Mouse (Mus musculus) neural tube, embryonic 11.5 days (tissue): ENCODE measurements around the gene Rabgap1l. TPM values are rescaled to one million over a fixed set of nuclear protein-coding genes. Genes with fewer than 3 reads are reported as not detected.

Experiments used
- ATAC-seq: fragments of 200-750 bp; cut with Nextera tagmentation; 2 replicates; pipeline ENCODE4 v1.8.0; 2017; ENCODE audit warnings: moderate number of reproducible peaks, mild to moderate bottlenecking, moderate TSS enrichment, moderate library complexity; ENCODE audit not compliant: insufficient read depth, low FRiP score, low TSS enrichment
- DNase-seq: peaks from one replicate; pipeline ENCODE4 v3.0.0-alpha.2; 2015; ENCODE audit warnings: low spot score
- H3K27ac ChIP-seq: fragments of 300-500 bp; sonication (generic); 2 replicates; pipeline ENCODE4 v1.5.1; 2014; ENCODE audit warnings: low read depth, mild to moderate bottlenecking, low read length
- H3K27me3 ChIP-seq: fragments of 300-500 bp; sonication (generic); 2 replicates; pipeline ENCODE4 v1.6.1; 2014; ENCODE audit warnings: mild to moderate bottlenecking, low read length, mixed read lengths; ENCODE audit not compliant: control insufficient read depth, insufficient read depth
- H3K36me3 ChIP-seq: fragments of 300-500 bp; sonication (generic); 2 replicates; pipeline ENCODE4 v1.6.1; 2014; ENCODE audit warnings: mild to moderate bottlenecking, low read length, moderate library complexity, mixed read lengths; ENCODE audit not compliant: control insufficient read depth, insufficient read depth
- H3K4me1 ChIP-seq: fragments of 300-500 bp; sonication (generic); 2 replicates; pipeline ENCODE4 v1.6.1; 2014; ENCODE audit warnings: low read length, mixed read lengths; ENCODE audit not compliant: control insufficient read depth, insufficient read depth
- H3K4me2 ChIP-seq: fragments of 300-500 bp; sonication (generic); 2 replicates; pipeline ENCODE4 v1.6.1; 2014; ENCODE audit warnings: low read depth, mild to moderate bottlenecking, moderate library complexity
- H3K4me3 ChIP-seq: fragments of 300-500 bp; sonication (generic); 2 replicates; pipeline ENCODE4 v1.5.1; 2014; ENCODE audit warnings: low read depth, low read length
- H3K9ac ChIP-seq: fragments of 300-500 bp; sonication (generic); 2 replicates; pipeline ENCODE4 v1.6.1; 2014; ENCODE audit warnings: mild to moderate bottlenecking, low read length
- H3K9me3 ChIP-seq: fragments of 300-500 bp; sonication (generic); 2 replicates; pipeline ENCODE4 v1.6.1; 2016; ENCODE audit warnings: low read length; ENCODE audit not compliant: control insufficient read depth
- WGBS: fragments of 180-500 bp; shearing (Covaris S2); extraction: QIAGEN DNeasy Blood & Tissue Kit; methylation state at CpG from one replicate; pipeline ENCODE4 v1.1.7; 2014; 5-methylcytosine and 5-hydroxymethylcytosine counted together
- polyA plus RNA-seq: library from polyadenylated mRNA; unstranded; fragments of >200 nt; fragmentation: Nextera tagmentation; extraction: Ambion mirVana; gene quantifications from 2 replicates; pipeline ENCODE4 v1.2.1, GENCODE M21; 2014

The Rabgap1l gene
- polyA plus RNA-seq, 1 experiment from 2014 or later, result 14.1 TPM

DNA sequence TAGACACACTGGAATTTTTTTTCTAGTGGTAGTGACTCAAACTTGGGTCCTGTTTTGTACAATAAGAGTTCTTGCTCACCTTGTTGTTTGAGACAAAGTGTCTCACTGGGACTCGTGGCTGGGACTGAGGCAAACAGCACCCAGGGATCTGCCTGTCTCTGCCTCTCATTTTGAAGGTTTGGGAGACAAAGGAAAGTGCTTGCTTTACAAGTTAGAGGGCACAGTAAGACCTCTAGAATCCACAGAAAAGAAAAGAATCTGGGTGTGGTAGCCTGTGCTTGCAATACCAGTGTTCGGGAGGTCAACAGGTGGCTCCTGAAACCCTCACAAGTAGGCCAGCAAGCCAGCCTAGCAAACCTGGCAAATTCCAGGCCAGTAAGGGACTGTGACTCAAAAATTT lies 58.3 kb downstream of the Rabgap1l start:
- no peak overlapping the region for H3K4me3 ChIP-seq
- H3K9ac ChIP-seq, result no peak overlapping the region
- no peaks in the 10 kb centered on the region for H3K9me3 ChIP-seq
- H3K27ac ChIP-seq, result no peak overlapping the region
- no peak for ATAC-seq
- 83% methylated on average over 2 of the region's 2 CpGs for WGBS
- H3K27me3 ChIP-seq, result no peaks in the 10 kb centered on the region
- H3K4me2 ChIP-seq, result no peak overlapping the region
- no peaks in the 10 kb centered on the region for H3K4me1 ChIP-seq
- no peak for DNase-seq
- no peaks in the 10 kb centered on the region for H3K36me3 ChIP-seq

DNA sequence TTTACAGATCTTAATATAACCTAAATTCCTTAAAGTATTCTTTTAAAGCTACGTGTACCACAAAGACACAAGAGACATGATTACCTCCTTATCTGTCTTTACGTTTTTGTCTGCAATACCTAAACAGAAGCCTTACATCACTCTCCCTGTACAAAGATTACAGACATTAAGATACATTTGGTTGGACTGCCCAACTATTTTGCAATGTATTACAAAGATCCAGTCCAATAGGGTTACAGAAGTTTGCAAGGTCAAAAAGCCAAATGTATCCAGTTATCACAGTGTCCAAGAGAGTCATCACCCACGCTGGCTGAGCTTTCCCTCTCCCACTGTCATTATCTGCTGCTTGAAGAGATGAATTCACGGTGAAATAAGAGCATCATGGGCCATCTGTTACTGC lies 63.1 kb downstream of the Rabgap1l start:
- H3K9ac ChIP-seq, result no peak overlapping the region
- H3K36me3 ChIP-seq, result no peaks in the 10 kb centered on the region
- no peaks in the 10 kb centered on the region for H3K27me3 ChIP-seq
- no peak overlapping the region for H3K4me3 ChIP-seq
- DNase-seq (no peak), ATAC-seq (no peak)
- H3K4me1 ChIP-seq, result no peaks in the 10 kb centered on the region
- no peak overlapping the region for H3K27ac ChIP-seq
- H3K9me3 ChIP-seq, result no peaks in the 10 kb centered on the region
- no peak overlapping the region for H3K4me2 ChIP-seq
- 89% methylated on average over 4 of the region's 4 CpGs for WGBS

DNA sequence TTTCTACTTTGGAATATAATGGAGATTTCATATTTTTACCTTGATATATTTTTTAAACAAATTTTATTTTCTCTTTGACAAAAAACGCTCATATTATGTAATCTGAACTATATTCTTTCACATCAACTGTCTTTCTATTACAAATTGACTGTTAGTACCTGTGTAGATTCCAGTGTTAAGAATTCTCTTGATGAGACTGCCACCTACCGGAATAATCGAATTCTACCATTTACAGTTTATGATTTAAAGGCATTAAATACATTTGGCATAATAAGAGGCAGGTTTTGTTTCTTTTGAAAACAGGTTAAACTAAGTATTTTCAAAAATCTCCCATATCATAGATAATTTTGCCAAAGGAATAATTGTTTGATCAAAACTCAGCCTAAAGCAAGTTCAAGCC lies 75.3 kb downstream of the Rabgap1l start:
- WGBS, result 20% methylated on average over 3 of the region's 3 CpGs
- DNase-seq (no peak), ATAC-seq (no peak)
- Histone ChIP-seq H3K27me3 (no peaks in the 10 kb centered on the region), H3K27ac (no peak overlapping the region), H3K9ac (no peak overlapping the region), H3K4me3 (no peak overlapping the region), H3K9me3 (no peaks in the 10 kb centered on the region), H3K36me3 (no peaks in the 10 kb centered on the region), H3K4me1 (no peaks in the 10 kb centered on the region), H3K4me2 (no peak overlapping the region)

DNA sequence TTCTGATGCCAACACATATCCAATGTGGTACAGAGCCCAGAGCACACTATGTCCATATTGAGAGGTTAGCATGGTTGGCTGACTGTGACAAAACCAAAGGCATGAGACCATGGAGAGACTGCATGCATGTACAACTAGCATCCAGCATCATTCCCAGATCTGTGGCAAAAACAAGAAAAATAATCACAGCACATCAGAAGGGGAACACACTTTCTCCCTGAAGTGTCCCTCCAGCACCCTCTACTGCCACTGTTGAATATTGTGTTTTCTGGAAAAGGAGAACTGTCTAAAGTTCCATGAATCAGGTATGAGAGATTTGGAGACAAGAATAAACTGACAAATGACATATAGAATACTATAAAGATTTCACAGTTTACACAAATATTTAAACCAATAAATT lies 78.3 kb downstream of the Rabgap1l start:
- H3K27me3 ChIP-seq, result no peaks in the 10 kb centered on the region
- ATAC-seq (no peak), DNase-seq (no peak)
- H3K4me1 ChIP-seq, result no peaks in the 10 kb centered on the region
- no peaks in the 10 kb centered on the region for H3K36me3 ChIP-seq
- no peak overlapping the region for H3K4me2 ChIP-seq
- no peak overlapping the region for H3K9ac ChIP-seq
- H3K9me3 ChIP-seq, result no peaks in the 10 kb centered on the region
- H3K4me3 ChIP-seq, result no peak overlapping the region
- no peak overlapping the region for H3K27ac ChIP-seq

DNA sequence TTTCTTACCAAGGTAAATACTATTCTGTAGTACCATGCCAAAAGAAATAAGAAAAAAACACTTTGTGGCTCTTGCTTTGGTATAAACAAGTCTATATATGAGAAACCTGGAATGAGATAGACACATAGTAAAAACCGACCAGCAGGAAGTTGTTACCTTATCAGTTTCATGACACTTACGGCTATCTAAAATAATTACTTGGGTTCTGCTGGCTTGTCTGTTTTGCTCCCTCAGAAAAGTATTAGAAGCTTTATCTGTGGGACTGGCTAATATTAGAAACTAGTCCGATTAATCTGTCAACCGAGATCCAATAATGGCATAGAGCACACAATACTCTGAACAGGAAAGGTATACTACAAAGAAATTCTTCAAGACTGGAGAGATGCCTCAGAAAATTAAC lies 79.1 kb downstream of the Rabgap1l start:
- Histone ChIP-seq H3K4me1 (no peaks in the 10 kb centered on the region), H3K4me2 (no peak overlapping the region), H3K9me3 (no peaks in the 10 kb centered on the region), H3K36me3 (no peaks in the 10 kb centered on the region), H3K27me3 (no peaks in the 10 kb centered on the region), H3K4me3 (no peak overlapping the region), H3K9ac (no peak overlapping the region), H3K27ac (no peak overlapping the region)
- 94% methylated on average over 4 of the region's 4 CpGs for WGBS
- DNase-seq (no peak), ATAC-seq (no peak)

DNA sequence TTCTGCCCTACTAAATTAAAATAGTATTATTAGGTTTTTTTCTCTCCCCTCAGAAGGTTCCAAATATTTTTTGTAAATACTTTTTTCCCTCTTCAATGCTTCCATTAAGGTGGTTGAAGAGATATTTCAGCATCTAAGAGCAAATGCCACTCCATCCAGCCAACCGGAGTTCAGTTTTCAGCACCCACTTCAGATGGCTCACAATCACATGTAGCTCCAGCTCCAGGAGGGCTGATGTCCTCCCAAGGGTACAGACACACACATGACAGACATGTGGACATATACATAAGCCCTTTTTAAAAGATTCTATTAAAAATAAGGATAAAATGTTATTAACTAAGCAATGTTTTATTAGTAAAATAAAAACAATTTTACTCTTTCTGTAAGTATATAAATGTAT lies 79.6 kb downstream of the Rabgap1l start:
- H3K9me3 ChIP-seq, result no peaks in the 10 kb centered on the region
- no peaks in the 10 kb centered on the region for H3K27me3 ChIP-seq
- no peak overlapping the region for H3K27ac ChIP-seq
- no peak overlapping the region for H3K4me3 ChIP-seq
- ATAC-seq, result no peak
- H3K4me1 ChIP-seq, result no peaks in the 10 kb centered on the region
- H3K4me2 ChIP-seq, result no peak overlapping the region
- no peak overlapping the region for H3K9ac ChIP-seq
- 97% methylated on average over 1 of the region's 1 CpGs for WGBS
- no peaks in the 10 kb centered on the region for H3K36me3 ChIP-seq
- DNase-seq, result no peak

DNA sequence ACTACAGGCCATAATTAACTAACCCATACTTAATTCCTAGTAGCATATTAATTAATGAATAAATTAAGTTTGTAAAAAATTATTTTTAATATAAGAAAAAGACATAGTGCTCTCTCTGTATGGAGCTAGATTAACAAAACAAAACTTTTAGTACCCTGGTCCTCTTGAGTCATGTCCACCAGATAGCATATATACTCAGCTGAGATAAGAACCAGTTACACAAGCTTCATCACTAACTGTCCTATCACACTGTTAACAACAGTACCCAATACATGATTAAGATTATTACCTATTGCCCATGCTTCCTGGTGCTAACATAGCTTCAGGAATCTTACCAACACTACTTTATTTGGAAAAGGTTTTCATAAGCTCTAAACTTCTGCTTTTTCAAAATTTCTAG lies 82.5 kb downstream of the Rabgap1l start:
- no peak overlapping the region for H3K4me3 ChIP-seq
- ATAC-seq (no peak), DNase-seq (no peak)
- H3K4me2 ChIP-seq, result no peak overlapping the region
- H3K27me3 ChIP-seq, result no peaks in the 10 kb centered on the region
- no peaks in the 10 kb centered on the region for H3K36me3 ChIP-seq
- H3K9me3 ChIP-seq, result no peaks in the 10 kb centered on the region
- no peaks in the 10 kb centered on the region for H3K4me1 ChIP-seq
- H3K9ac ChIP-seq, result no peak overlapping the region
- H3K27ac ChIP-seq, result no peak overlapping the region

DNA sequence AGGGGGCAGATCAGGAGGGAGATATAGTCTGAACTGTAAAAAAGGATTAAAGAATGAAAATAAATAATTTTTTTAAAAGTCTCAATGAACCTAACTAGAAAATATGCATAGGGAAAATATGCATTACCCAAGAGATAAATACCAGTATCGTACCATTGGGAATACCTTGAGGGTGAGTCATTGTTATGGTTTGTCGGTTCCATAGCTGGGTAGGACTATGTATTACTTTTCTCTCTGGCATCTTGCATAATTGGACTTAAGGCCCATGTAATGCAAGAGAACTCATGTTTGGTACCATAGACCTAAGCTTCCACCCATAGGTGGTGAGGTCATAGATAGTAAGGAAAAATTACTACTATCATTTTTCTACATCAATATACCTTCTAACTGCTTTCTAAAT lies 88.4 kb downstream of the Rabgap1l start:
- no peak for DNase-seq
- Histone ChIP-seq H3K4me1 (no peaks in the 10 kb centered on the region), H3K4me2 (no peak overlapping the region), H3K27me3 (no peaks in the 10 kb centered on the region), H3K36me3 (no peaks in the 10 kb centered on the region), H3K9ac (no peak overlapping the region), H3K4me3 (no peak overlapping the region), H3K27ac (no peak overlapping the region), H3K9me3 (no peaks in the 10 kb centered on the region)
- no peak for ATAC-seq
- 85% methylated on average over 2 of the region's 2 CpGs for WGBS

DNA sequence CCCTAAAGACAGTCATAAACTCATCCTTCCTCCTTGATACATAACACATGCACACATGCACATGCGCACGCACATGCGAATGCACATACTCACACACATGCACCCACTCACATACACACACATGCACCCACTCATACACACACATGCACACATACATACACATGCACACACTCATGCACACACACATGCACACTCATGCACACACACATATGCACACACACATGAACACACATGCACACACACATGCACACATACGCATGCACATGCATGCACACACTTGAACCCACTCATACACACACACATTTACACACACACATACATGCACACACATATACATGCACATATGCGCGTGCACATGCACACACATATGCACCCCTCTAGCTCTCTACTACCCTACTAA lies 89.2 kb downstream of the Rabgap1l start:
- WGBS, result 92% methylated on average over 6 of the region's 6 CpGs
- Histone ChIP-seq H3K4me1 (no peaks in the 10 kb centered on the region), H3K4me2 (no peak overlapping the region), H3K36me3 (no peaks in the 10 kb centered on the region), H3K9me3 (no peaks in the 10 kb centered on the region), H3K9ac (no peak overlapping the region), H3K27me3 (no peaks in the 10 kb centered on the region), H3K27ac (no peak overlapping the region), H3K4me3 (no peak overlapping the region)
- DNase-seq (no peak), ATAC-seq (no peak)
